Mouse (Mus musculus) heart, embryonic 13.5 days (tissue): ENCODE data around the gene Fau. TPM values are rescaled to one million over a fixed set of nuclear protein-coding genes. Genes with fewer than 3 reads are reported as not detected.

ENCODE experiments used
- ATAC-seq: fragments of 200-750 bp; cut with Nextera tagmentation; 2 replicates; pipeline ENCODE4 v1.8.0; 2017; ENCODE audit warnings: moderate TSS enrichment; ENCODE audit not compliant: insufficient number of reproducible peaks, low FRiP score, low TSS enrichment; ENCODE audit errors: extremely low read depth
- H3K27ac ChIP-seq: fragments of 300-500 bp; sonication (generic); replicated peaks from 2 replicates; pipeline ENCODE4 v1.5.1; 2015; ENCODE audit warnings: moderate library complexity, mild to moderate bottlenecking, inconsistent platforms
- H3K27me3 ChIP-seq: fragments of 300-500 bp; sonication (generic); replicated peaks from 2 replicates; pipeline ENCODE4 v1.6.1; 2015; ENCODE audit warnings: mild to moderate bottlenecking, inconsistent platforms
- H3K36me3 ChIP-seq: fragments of 300-500 bp; sonication (generic); 2 replicates; pipeline ENCODE4 v1.6.1; 2015; ENCODE audit warnings: mild to moderate bottlenecking, inconsistent platforms
- H3K4me1 ChIP-seq: fragments of 300-500 bp; sonication (generic); 2 replicates; pipeline ENCODE4 v1.6.1; 2015; ENCODE audit warnings: inconsistent platforms
- H3K4me2 ChIP-seq: fragments of 300-500 bp; sonication (generic); 2 replicates; pipeline ENCODE4 v1.6.1; 2015; ENCODE audit warnings: inconsistent platforms, mild to moderate bottlenecking, moderate library complexity
- H3K4me3 ChIP-seq: fragments of 300-500 bp; sonication (generic); 2 replicates; pipeline ENCODE4 v1.5.1; 2015; ENCODE audit warnings: moderate library complexity, mild to moderate bottlenecking, inconsistent platforms
- H3K9ac ChIP-seq: fragments of 300-500 bp; sonication (generic); 2 replicates; pipeline ENCODE4 v1.6.1; 2015; ENCODE audit warnings: inconsistent platforms, mild to moderate bottlenecking, moderate library complexity
- H3K9me3 ChIP-seq: fragments of 300-500 bp; sonication (generic); 2 replicates; pipeline ENCODE4 v1.6.1; 2016; ENCODE audit warnings: inconsistent platforms
- WGBS: fragments of 180-500 bp; shearing (Covaris S2); methylation state at CpG from one replicate; pipeline ENCODE4 v1.1.7; 2015; ENCODE audit warnings: mixed read lengths; 5-methylcytosine and 5-hydroxymethylcytosine counted together
- polyA plus RNA-seq: library from polyadenylated mRNA; unstranded; fragments of >200 nt; fragmentation: Nextera tagmentation; extraction: Ambion mirVana; gene quantifications from 2 replicates; pipeline ENCODE4 v1.2.1, GENCODE M21; 2015

Fau gene
- polyA plus RNA-seq, 1 experiment from 2014 or later, result 467 TPM

GRCm38 (mm10) chr19:6046294-6047153 lies 11.1 kb upstream of the Fau start, which contains the start of gene Syvn1:
TSS of gene Syvn1 (plus strand) at chr19:6046576.
- no peaks in the 10 kb centered on the region for H3K27me3 ChIP-seq
- peak within 1 kb of the TSS; percentile 96 for H3K4me3 ChIP-seq
- H3K36me3 ChIP-seq, result peaks cover 35% of the 10 kb centered on the region
- under 1% methylated on average over 65 of the region's 65 CpGs for WGBS
- H3K4me1 ChIP-seq, result peaks cover 25% of the 10 kb centered on the region
- no peaks in the 10 kb centered on the region for H3K9me3 ChIP-seq
- H3K4me2 ChIP-seq, result peak within 1 kb of the TSS; percentile 99
- peak within 1 kb of the TSS; percentile 96 for H3K9ac ChIP-seq
- ATAC-seq, result peak; percentile 76
- peak within 1 kb of the TSS; percentile 99 for H3K27ac ChIP-seq

GRCm38 (mm10) chr19:6047154-6047898 lies 10.3 kb upstream of the Fau start:
- peak; percentile 19; the same call in 1 of the 2 replicates for ATAC-seq
- H3K27me3 ChIP-seq, result no peaks in the 10 kb centered on the region
- H3K4me1 ChIP-seq, result peaks cover 29% of the 10 kb centered on the region
- H3K9ac ChIP-seq, result peak overlapping the region; percentile 96
- peak overlapping the region; percentile 99 for H3K27ac ChIP-seq
- peaks cover 43% of the 10 kb centered on the region for H3K36me3 ChIP-seq
- no peaks in the 10 kb centered on the region for H3K9me3 ChIP-seq
- H3K4me2 ChIP-seq, result peak overlapping the region; percentile 99
- WGBS, result 1% methylated on average over 43 of the region's 44 CpGs
- H3K4me3 ChIP-seq, result peak overlapping the region; percentile 96

- Histone ChIP-seq H3K4me3 (peak overlapping the region; percentile 96), H3K4me2 (peak overlapping the region; percentile 99), H3K27ac (peak overlapping the region; percentile 99; the same call in 1 of the 2 replicates), H3K4me1 (peaks cover 29% of the 10 kb centered on the region), H3K9me3 (no peaks in the 10 kb centered on the region), H3K9ac (peak overlapping the region; percentile 96), H3K36me3 (peaks cover 48% of the 10 kb centered on the region), H3K27me3 (no peaks in the 10 kb centered on the region)
- ATAC-seq, result no peak
- 80% methylated on average over 8 of the region's 8 CpGs for WGBS
Observed at GRCm38 (mm10) chr19:6047899-6048166, 9.8 kb upstream of the Fau start.

- no peak for ATAC-seq
- H3K4me3 ChIP-seq, result 0 out of 2 replicates have a peak overlapping the region, but pooled peaks have one; percentile 2
- WGBS, result 81% methylated on average over 11 of the region's 11 CpGs
- H3K27ac ChIP-seq, result no peak overlapping the region
- peak overlapping the region; percentile 40; the same call in 1 of the 2 replicates for H3K9ac ChIP-seq
- no peaks in the 10 kb centered on the region for H3K9me3 ChIP-seq
- H3K36me3 ChIP-seq, result peaks cover 58% of the 10 kb centered on the region
- H3K27me3 ChIP-seq, result no peaks in the 10 kb centered on the region
- H3K4me2 ChIP-seq, result no peak overlapping the region; the same call in 1 of the 2 replicates
- peaks cover 29% of the 10 kb centered on the region for H3K4me1 ChIP-seq
Observed at GRCm38 (mm10) chr19:6048681-6049410, 8.8 kb upstream of the Fau start.

GRCm38 (mm10) chr19:6052516-6052915 lies 5.1 kb upstream of the Fau start:
- H3K4me3 ChIP-seq, result no peak overlapping the region
- no peak for ATAC-seq
- no peak overlapping the region for H3K4me2 ChIP-seq
- no peak overlapping the region for H3K27ac ChIP-seq
- H3K36me3 ChIP-seq, result peaks cover 78% of the 10 kb centered on the region
- peaks cover 35% of the 10 kb centered on the region for H3K4me1 ChIP-seq
- H3K9ac ChIP-seq, result no peak overlapping the region
- WGBS, result 71% methylated on average over 7 of the region's 7 CpGs
- H3K9me3 ChIP-seq, result no peaks in the 10 kb centered on the region
- no peaks in the 10 kb centered on the region for H3K27me3 ChIP-seq

- 85% methylated on average over 5 of the region's 5 CpGs for WGBS
- Histone ChIP-seq H3K9ac (no peak overlapping the region; the same call in 1 of the 2 replicates), H3K9me3 (no peaks in the 10 kb centered on the region), H3K27ac (no peak overlapping the region), H3K4me1 (peaks cover 30% of the 10 kb centered on the region), H3K27me3 (no peaks in the 10 kb centered on the region), H3K36me3 (peaks cover 74% of the 10 kb centered on the region), H3K4me2 (no peak overlapping the region), H3K4me3 (no peak overlapping the region)
- ATAC-seq, result no peak
Observed at GRCm38 (mm10) chr19:6054296-6054695, 3.3 kb upstream of the Fau start.

- 59% methylated on average over 4 of the region's 4 CpGs for WGBS
- Histone ChIP-seq H3K27ac (no peak overlapping the region), H3K9me3 (no peaks in the 10 kb centered on the region), H3K9ac (peak overlapping the region; percentile 95), H3K36me3 (peaks cover 60% of the 10 kb centered on the region), H3K4me1 (peaks cover 35% of the 10 kb centered on the region), H3K4me3 (peak overlapping the region; percentile 69), H3K27me3 (no peaks in the 10 kb centered on the region), H3K4me2 (peak overlapping the region; percentile 87)
- no peak for ATAC-seq
Observed at GRCm38 (mm10) chr19:6056696-6057095, 948 bp upstream of the Fau start.

GRCm38 (mm10) chr19:6058513-6058912 lies 869 bp downstream of the Fau start:
- ATAC-seq, result no peak
- H3K9ac ChIP-seq, result peak overlapping the region; percentile 96
- peak overlapping the region; percentile 80 for H3K4me2 ChIP-seq
- peak overlapping the region; percentile 69 for H3K4me3 ChIP-seq
- 28% methylated on average over 5 of the region's 5 CpGs for WGBS
- no peaks in the 10 kb centered on the region for H3K27me3 ChIP-seq
- H3K9me3 ChIP-seq, result no peaks in the 10 kb centered on the region
- H3K27ac ChIP-seq, result peak overlapping the region; percentile 75
- H3K36me3 ChIP-seq, result peaks cover 42% of the 10 kb centered on the region
- peaks cover 45% of the 10 kb centered on the region for H3K4me1 ChIP-seq

GRCm38 (mm10) chr19:6058966-6059365 lies 1.3 kb downstream of the Fau start:
- peaks cover 45% of the 10 kb centered on the region for H3K4me1 ChIP-seq
- H3K9me3 ChIP-seq, result no peaks in the 10 kb centered on the region
- no peaks in the 10 kb centered on the region for H3K27me3 ChIP-seq
- peaks cover 37% of the 10 kb centered on the region for H3K36me3 ChIP-seq
- 74% methylated on average over 5 of the region's 5 CpGs for WGBS
- peak overlapping the region; percentile 69 for H3K4me3 ChIP-seq
- ATAC-seq, result no peak
- H3K9ac ChIP-seq, result peak overlapping the region; percentile 96
- peak overlapping the region; percentile 80 for H3K4me2 ChIP-seq
- H3K27ac ChIP-seq, result 0 out of 2 replicates have a peak overlapping the region, but pooled peaks have one; percentile 75

GRCm38 (mm10) chr19:6061021-6061533 lies 3.4 kb downstream of the Fau start, which contains the start of gene Znhit2:
TSS of gene Znhit2 (plus strand) at chr19:6061192.
- ATAC-seq, result peak; percentile 54; the same call in 1 of the 2 replicates
- peak within 1 kb of the TSS; percentile 95 for H3K27ac ChIP-seq
- peaks cover 38% of the 10 kb centered on the region for H3K4me1 ChIP-seq
- no peaks in the 10 kb centered on the region for H3K27me3 ChIP-seq
- H3K36me3 ChIP-seq, result peaks cover 18% of the 10 kb centered on the region
- no peaks in the 10 kb centered on the region for H3K9me3 ChIP-seq
- H3K9ac ChIP-seq, result peak within 1 kb of the TSS; percentile 98
- peak within 1 kb of the TSS; percentile 91 for H3K4me3 ChIP-seq
- under 1% methylated on average over 58 of the region's 58 CpGs for WGBS
- H3K4me2 ChIP-seq, result peak within 1 kb of the TSS; percentile 93
